Comparison of ENCODE assay signal across 9 mouse cellular contexts in genomic region chr4:135661082-135661809, GRCm38 (mm10). TPM values are rescaled to one million over a fixed set of nuclear protein-coding genes. Genes with fewer than 3 reads are reported as not detected.
DNase-seq lines count a peak whose midpoint lies in the region; ATAC-seq and TF ChIP-seq lines count a peak whose summit lies in the region.
"Had no signal": no experiment of that assay in that cellular context is flagged by ENCODE, and none has a peak within 500 bp of the region (broad histone marks: within the 10 kb centered on the region; RNA-seq: fewer than 3 reads in every experiment).

No protein-coding gene starts in this region.

- no peaks in the 10 kb centered on the region for H3K36me3 ChIP-seq in stomach, postnatal 0 days (ENCODE audit: control insufficient read depth, insufficient read depth, low read length)
- H3K36me3 ChIP-seq: lung, embryonic 15.5 days had no signal

- TF ChIP-seq EP300 in stomach, postnatal 0 days (optimal IDR thresholded peaks at IDR 0.05) = no peak

- no peak overlapping the region for H3K9ac ChIP-seq in stomach, postnatal 0 days (ENCODE audit: low read length)
- H3K9ac ChIP-seq: lung, embryonic 15.5 days had no signal

- H3K4me2 ChIP-seq in stomach, postnatal 0 days (replicated peaks; ENCODE audit: low read depth) = no peak overlapping the region
- H3K4me2 ChIP-seq: lung, embryonic 15.5 days had no signal

- no peaks in the 10 kb centered on the region for H3K27me3 ChIP-seq in stomach, postnatal 0 days (ENCODE audit: control insufficient read depth, insufficient read depth, low read length)
- H3K27me3 ChIP-seq: lung, embryonic 15.5 days had no signal

- no peaks in the 10 kb centered on the region for H3K9me3 ChIP-seq in stomach, postnatal 0 days (ENCODE audit: control insufficient read depth, low read length)
- H3K9me3 ChIP-seq: lung, embryonic 15.5 days had no signal

- no peak overlapping the region for H3K4me3 ChIP-seq in stomach, postnatal 0 days (ENCODE audit: low read depth, low read length)
- H3K4me3 ChIP-seq: lung, embryonic 15.5 days had no signal

- peaks cover 4% of the 10 kb centered on the region for H3K4me1 ChIP-seq in stomach, postnatal 0 days (replicated peaks; ENCODE audit: control insufficient read depth, insufficient read depth)

- TF ChIP-seq CTCF in stomach, postnatal 0 days (IDR thresholded peaks at IDR 0.05; ENCODE audit: low read depth) = peak; percentile 55

- DNase-seq in kidney, adult 18-20 months = peak; percentile 22
- no peak for DNase-seq in kidney, adult 9 months
- DNase-seq in adipocyte (ENCODE audit: low spot score) = peak; percentile 66
- peak; percentile 38 to 59 for DNase-seq in kidney, postnatal 36 days
- DNase-seq in stomach, postnatal 0 days (ENCODE audit: low spot score) = peak; percentile 79
- DNase-seq in right cerebral cortex, postnatal 10 days (ENCODE audit: low spot score in 2 of 2) = no peak
- no peak for DNase-seq in layer of hippocampus, postnatal 36 days

- peak overlapping the region; percentile 82 for H3K27ac ChIP-seq in stomach, postnatal 0 days (replicated peaks)
- H3K27ac ChIP-seq: lung, embryonic 15.5 days had no signal

- peak; percentile 94 for ATAC-seq in stomach, postnatal 0 days (ENCODE audit: low FRiP score, low TSS enrichment)
- ATAC-seq in cerebellum, adult (ENCODE audit: insufficient number of reproducible peaks, low FRiP score, low TSS enrichment) = no peak

- 53% methylated on average over 6 of the region's 6 CpGs for WGBS in stomach, postnatal 0 days

RNA-seq across cellular contexts. Expression of gene Ifnlr1, which starts 24.8 kb away (rescaled TPM):
- 1.9 and 2.1 TPM in 2 replicates for polyA plus RNA-seq in stomach, postnatal 0 days (2015; fragmentation: Nextera tagmentation; extraction: Ambion mirVana)
- total RNA-seq in layer of hippocampus, postnatal 36 days (2021) = under 1 TPM; 0.08 to 0.10 TPM

Comparison
In these comparisons a context has a peak if more than half of its experiments do, and no peak if none do; other contexts are left out.
1. DNase-seq: peak in kidney, adult 18-20 months (single experiment), adipocyte (single experiment), kidney, postnatal 36 days (2 of 2) and stomach, postnatal 0 days (single experiment); none in kidney, adult 9 months (single experiment), right cerebral cortex, postnatal 10 days (0 of 2) and layer of hippocampus, postnatal 36 days (0 of 2).